Mouse (Mus musculus) G1E (cell line): ENCODE data around the gene Eda2r.

Experiments used
- CTCF ChIP-seq: IDR thresholded peaks from 2 replicates; pipeline ENCODE4 v1.5.1; 2012; ENCODE audit warnings: low read depth, low read length, inconsistent platforms, mixed read lengths
- GATA1 ChIP-seq: IDR thresholded peaks from 2 replicates; pipeline ENCODE4 v1.6.1; 2012; ENCODE audit warnings: borderline replicate concordance, low read length, inconsistent platforms, mixed read lengths
- POLR2AphosphoS5 ChIP-seq: IDR thresholded peaks from 2 replicates; pipeline ENCODE4 v1.6.1; 2012; ENCODE audit warnings: low read depth, low read length, inconsistent platforms; ENCODE audit not compliant: insufficient replicate concordance
- TAL1 ChIP-seq: conservative IDR thresholded peaks from 2 replicates; pipeline ENCODE4 v1.6.1; 2012; ENCODE audit warnings: low read depth, low read length, inconsistent platforms, mixed read lengths

DNA sequence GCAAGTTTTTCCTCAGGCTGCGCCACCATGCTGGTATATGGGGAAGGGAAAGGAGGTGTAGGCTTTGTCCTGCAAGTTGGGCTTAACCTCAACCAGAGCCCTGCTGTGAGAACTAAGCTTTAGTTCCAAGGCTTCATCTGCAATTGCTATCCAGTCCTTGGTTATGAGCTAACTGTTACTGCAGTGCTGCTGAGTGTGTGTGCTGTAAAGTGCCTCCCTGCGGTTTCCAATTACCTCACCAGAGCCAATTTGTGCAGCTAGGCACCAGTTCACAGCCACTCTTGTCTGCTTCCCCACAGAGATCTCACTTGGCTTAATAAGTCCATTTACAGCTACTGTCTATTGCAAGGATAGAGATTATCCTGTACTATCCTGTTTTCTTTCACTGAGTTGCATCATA, 16.1 kb downstream of the Eda2r start:
- TF ChIP-seq TAL1, result no peak
- no peak for TF ChIP-seq CTCF
- no peak for TF ChIP-seq GATA1
- no peak for TF ChIP-seq POLR2AphosphoS5
